ENCODE assay signal across 12 mouse cellular contexts in the genomic region with DNA sequence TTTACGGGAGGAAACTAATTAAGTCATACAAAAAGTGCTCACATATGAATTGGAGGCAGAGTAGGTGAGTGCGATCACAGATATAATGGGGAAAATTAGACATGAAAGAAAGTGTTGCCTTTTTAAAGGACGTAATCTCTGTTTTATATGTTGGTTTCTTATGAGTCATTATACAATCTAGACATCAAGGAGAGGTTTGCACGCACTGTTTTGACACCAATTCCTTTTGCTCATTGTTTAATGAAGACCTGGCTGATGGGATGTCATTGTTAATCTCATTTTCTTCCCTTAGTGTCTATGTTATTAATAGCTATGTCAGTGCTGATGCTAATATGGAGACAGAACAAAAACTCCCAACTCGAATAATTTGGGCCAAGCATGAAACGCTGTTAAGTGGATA.
"Had no signal": no experiment of that assay in that cellular context is flagged by ENCODE, and none has a peak within 500 bp of the region (broad histone marks: within the 10 kb centered on the region; RNA-seq: fewer than 3 reads in every experiment).

No protein-coding gene starts in this region.

- H3K9me3 ChIP-seq: limb, embryonic 10.5 days; liver, embryonic 13.5 days; lung, embryonic 15.5 days; midbrain, embryonic 12.5 days had no signal

- H3K4me1 ChIP-seq: lung, embryonic 15.5 days; midbrain, embryonic 12.5 days had no signal

- H3K4me3 ChIP-seq: left cerebral cortex, adult 2 months; limb, embryonic 10.5 days; liver, embryonic 13.5 days; lung, embryonic 15.5 days; midbrain, embryonic 12.5 days had no signal

- H3K27ac ChIP-seq: left cerebral cortex, adult 2 months; limb, embryonic 10.5 days; lung, embryonic 15.5 days; macrophage; midbrain, embryonic 12.5 days had no signal

- DNase-seq: kidney, adult 2 months; kidney, postnatal 25 days; lung, postnatal 14 days; thymus, adult 18-20 months had no signal

- H3K4me2 ChIP-seq: lung, embryonic 15.5 days; midbrain, embryonic 12.5 days had no signal

- H3K27me3 ChIP-seq: liver, embryonic 13.5 days; lung, embryonic 15.5 days; midbrain, embryonic 12.5 days had no signal

- H3K9ac ChIP-seq: liver, embryonic 13.5 days; liver, postnatal 0 days; lung, embryonic 15.5 days; midbrain, embryonic 12.5 days had no signal

- ATAC-seq: midbrain, embryonic 16.5 days had no signal

- H3K36me3 ChIP-seq: limb, embryonic 10.5 days; liver, embryonic 13.5 days; lung, embryonic 15.5 days; midbrain, embryonic 12.5 days had no signal
